Mouse (Mus musculus) spleen, embryonic (tissue): ENCODE measurements around the gene Ppm1k.
"Not testable (repeated sequence)": the region's sequence is repeated elsewhere in the genome, so short reads cannot be mapped to it uniquely, and the experiment has no call there.

Experiments used
- CTCF ChIA-PET: fragments of 350-600 bp; sonication (Branson Sonifier 250); formaldehyde crosslinking; loops from one replicate; lab custom pipeline; 2022; lab: Charles Lee

Gene Ppm1k

DNA sequence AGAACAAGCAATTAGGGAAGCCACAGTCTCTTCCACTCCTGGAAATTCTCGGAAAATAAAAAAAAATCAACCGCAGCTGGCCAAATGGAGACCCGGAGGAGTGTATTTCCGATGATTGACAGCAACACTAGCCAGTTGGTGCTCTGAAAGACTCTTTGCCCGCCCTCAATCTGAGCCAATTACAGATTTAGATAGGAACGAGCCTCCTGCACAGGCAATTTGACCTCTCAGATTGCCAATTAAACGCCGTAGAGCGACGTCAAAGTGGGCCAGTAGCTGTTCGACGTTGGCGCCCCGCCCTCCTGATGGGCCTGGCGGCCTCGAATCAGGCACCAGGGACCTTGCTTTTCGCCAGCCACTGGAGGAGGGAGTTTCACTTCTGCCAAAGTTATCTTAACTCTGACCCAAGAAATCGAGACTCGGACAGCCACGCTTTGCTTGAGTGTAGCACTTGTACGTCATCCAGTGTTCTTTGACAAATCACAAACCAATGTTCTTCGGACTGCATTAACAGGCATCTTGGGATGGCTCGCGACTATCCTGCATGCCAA, at the start of gene Ppm1k:
Gene Ppm1k, minus strand, starts transcription at position 83 of the 551 bp plus-strand sequence.
- CTCF ChIA-PET = interaction anchor here (1.0 to 1.7 kb wide), 2 partner anchors 14 to 36 kb away, joined by 4 to 9 read pairs; no protein-coding TSS in a partner anchor

DNA sequence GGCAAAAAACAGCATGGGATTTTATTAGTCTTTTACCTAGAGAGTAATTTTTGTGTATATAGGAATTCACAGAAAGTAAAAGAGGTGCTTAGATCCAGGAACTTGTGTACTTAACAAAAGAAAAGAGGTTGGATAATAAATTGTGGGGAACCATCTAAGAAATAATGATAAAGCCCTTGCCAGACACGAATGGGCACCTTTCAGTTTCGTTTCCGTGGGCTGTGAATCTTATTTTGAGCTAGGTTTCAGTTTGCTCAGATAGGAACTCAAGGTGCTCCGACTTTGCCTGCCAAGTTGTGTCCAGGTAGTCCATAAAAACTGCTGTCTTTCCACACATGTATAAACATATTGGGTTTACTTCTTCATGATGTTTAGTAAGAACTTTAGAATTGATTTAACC, 47.1 kb upstream of the Ppm1k start:
- CTCF ChIA-PET = no interaction called here

DNA sequence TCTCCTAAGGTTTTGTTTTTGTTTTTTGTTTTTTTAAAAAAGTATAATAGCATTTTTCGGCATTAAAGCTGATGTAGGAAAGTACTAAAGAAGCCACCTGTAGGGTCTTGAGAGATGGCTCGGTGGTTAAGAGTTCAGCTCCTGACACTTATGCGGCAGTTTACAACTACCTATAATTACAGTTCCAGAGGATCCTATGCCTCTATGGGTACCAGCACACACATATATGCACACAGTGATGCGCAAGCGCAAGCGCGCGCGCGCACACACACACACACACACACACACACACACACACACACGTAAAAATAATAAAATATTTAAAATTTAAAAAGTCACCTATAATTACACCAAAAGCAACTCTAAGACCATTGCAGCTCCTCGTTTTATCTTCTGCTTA, 46.3 kb upstream of the Ppm1k start:
- CTCF ChIA-PET = interaction anchor here (0.6 kb wide), 1 partner anchor 31 kb away, joined by 3 read pairs; no protein-coding TSS in a partner anchor

DNA sequence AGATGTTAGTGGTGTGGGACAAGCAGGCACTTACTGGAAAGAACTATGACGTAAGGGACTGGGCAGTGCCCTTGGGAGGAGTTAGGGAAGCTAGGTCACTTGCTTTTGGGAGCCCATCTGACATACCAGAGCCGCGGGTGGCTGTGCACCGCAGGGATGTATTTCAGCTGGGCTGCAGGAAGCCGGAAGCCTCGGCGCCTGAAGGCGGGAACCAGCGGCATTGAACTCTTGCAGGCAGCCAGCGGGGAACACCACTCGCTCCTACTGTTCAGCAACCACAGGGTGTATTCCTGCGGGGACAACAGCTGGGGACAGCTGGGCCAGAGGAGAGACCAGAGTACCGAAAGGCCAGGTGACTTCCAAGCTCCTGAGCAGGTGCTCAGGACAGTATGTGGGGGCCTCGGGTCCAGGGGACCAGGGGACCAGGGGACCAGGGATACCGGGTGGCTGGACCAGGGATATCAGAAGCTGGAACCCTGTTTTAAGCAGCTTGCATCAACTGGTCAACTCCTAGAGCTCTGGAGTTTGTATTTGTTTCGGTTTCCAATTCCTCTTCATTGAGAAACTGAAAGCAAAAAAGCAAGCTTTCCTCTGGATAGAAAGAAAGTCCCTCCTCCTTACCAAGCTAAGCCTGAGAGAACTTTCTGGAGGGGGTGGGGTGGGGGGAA, 45.7 kb upstream of the Ppm1k start, which contains the start of gene Herc6:
Gene Herc6, plus strand, starts transcription at position 120 of the 668 bp plus-strand sequence.
- CTCF ChIA-PET = interaction anchor here (0.5 to 0.6 kb wide), 2 partner anchors 31 to 42 kb away, joined by 3 to 4 read pairs; no protein-coding TSS in a partner anchor

DNA sequence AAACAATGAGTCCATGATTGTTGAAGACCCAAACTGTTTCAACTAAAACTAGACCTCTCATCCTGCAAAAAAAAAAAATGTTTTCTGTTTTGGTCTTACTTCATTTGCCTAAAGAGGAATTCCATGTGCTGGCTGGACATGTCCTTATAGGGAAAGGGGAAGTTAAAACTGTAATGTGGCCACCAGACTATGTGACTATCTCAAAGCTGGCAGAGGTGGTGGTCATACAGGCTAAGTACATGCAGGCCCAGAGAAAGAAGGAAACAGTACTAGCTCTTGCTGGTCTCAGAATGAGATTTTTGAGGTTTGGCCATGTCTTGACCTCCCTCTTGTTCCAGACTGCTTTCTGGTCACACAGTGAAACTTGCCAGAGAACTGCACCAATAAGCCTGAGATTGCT, 36.3 kb upstream of the Ppm1k start:
- CTCF ChIA-PET = interaction anchor here (1.1 kb wide), 1 partner anchor 37 kb away, joined by 4 read pairs; the partner anchor contains the start of gene Ppm1k

DNA sequence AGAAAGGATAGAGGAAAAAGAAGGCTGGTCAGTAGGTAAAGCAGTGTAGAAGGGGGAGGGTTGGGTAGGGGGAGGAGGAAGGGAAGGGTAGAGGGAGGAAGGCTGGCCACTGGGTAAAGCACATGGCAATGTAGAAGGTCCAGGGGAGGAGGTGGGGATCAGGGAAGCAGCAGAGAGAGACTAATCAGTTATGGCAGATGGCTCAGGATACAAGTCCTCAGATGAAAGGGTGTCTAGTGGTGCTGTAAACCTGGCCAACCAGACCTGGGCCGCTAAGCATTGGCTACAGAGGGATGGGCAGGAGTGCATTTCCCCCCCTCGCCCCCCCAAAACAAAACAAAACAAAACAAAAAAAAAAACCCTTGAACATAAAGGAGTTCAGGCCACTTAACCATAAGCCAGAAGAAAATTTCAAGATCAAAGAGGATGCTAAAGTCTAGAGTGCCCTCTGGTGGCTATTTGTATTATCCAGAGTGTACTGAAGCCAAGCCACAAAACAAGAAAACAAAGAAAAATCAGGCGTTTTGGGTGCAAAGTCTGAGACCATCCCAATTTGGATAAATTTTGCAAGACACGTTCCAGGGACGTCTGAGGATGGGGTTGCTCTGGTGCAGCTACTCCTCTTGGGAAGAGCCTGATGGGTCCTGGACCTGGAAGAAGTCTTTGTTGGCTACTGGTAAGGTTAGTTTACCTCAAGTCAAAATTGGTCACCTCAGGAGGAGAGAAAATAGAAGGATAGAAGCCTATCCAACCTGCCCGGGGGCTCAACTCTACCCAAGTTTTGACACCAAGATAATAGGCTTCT, 35.1 kb upstream of the Ppm1k start:
- CTCF ChIA-PET = interaction anchor here (0.7 to 1.1 kb wide), 2 partner anchors 36 to 864 kb away, joined by 4 to 6 read pairs; partner anchors contain the start of gene Ppm1k

DNA sequence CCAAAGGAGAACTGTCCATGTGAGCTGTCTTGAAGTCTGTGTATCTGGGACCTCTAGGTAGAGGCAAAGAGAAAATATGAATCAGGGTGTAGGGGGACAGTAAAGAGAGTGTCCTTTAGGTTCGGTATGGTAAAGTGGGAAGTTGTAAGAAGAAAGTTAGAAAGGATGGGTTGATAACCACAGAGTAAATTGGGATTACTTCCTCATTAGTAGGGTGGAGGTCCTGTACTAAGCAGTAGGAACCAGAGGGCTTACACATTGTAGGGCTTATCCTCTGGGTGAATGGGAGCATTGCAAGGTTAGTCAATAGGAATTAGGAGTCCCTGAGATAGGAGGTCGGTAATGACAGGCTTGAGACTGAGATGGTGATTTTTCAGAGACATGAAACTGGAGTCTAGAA, 32.4 kb upstream of the Ppm1k start:
- CTCF ChIA-PET = no interaction called here

DNA sequence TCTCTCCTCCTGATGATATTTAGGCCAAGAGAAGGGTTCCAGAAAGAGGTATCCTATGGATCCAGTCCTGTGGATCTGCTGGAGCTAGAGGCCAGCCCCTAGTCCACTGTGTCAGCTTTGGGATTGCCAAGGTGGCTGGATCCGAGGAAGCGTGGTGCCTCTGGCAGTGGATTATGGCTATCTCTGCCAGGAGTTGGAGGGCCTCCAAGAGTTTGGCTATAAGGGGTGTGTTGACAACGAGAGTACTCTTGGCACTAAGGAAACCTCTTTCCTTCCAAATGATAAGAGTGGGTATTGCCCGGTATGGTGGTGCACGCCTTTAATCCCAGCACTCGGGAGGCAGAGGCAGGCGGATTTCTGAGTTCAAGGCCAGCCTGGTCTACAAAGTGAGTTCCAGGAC, 30.2 kb upstream of the Ppm1k start:
- CTCF ChIA-PET = no interaction called here

DNA sequence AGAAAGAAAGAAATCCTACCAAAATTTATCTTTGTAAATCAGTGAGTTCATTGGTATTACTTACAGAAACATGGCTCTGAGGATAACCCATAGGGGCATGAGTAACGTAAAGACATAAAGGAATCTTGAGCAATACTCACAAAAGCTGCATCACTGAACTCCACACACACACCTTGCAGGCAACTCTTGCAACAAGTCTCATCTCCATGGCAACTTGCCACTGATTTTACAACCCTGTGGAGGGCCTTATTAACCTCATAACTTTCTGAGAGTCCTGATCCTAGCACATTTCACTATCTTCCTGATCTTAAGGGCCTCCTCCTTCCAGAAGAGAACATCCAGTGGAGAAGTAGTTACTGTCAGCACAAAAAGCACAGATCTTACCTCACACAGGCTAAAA, 28.2 kb upstream of the Ppm1k start:
- CTCF ChIA-PET = no interaction called here

DNA sequence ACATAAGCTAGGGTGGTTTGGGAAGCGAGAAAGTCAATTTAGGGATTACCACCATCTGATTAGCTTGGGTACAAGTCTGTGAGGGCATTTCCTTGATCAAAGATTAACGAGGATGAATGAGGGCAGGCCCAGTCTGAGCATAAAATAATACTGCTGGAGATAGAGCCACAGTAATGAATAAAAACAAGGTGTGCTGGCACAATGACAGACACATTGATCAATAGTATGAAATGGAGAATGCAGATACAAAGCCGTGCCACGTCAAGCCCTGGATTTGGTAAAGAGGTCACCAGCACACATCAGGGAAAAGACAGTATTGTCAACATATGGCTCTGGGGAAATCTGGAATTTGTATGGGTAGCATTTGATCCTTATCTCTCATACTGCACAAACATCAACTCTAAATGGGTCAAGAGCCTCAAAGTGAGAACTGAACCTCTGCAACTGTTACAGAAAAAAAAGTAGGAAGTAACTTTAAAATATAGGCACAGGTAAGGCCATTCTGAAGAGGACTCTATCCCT, 22.6 kb upstream of the Ppm1k start:
- CTCF ChIA-PET = no interaction called here

DNA sequence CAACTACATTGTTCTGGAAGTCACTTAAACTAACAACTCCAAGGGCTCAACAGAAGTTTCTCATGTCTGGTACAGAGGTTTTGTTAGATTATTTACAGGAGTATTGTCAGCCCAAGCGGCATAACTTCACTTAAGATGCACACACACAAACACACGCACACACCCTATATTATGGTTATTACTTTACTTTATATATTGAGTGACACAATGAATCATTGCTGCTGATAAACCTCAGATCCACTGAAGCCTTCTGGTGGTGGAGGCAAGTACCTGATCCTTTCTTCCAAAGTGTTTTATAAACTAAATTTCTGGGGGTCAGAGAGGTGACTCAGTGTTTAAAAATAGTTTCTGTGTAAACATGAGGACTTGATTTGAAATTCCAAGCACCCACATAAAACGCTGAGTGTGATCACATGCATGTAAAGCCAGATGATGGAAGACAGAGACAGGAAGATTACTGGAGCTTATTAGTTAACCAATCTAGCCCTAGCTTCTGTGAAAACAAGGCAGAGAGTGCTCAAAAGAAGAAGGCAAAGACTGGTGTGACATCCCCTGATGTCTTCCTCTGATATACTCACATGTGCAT, 16.0 kb upstream of the Ppm1k start:
- CTCF ChIA-PET = no interaction called here

DNA sequence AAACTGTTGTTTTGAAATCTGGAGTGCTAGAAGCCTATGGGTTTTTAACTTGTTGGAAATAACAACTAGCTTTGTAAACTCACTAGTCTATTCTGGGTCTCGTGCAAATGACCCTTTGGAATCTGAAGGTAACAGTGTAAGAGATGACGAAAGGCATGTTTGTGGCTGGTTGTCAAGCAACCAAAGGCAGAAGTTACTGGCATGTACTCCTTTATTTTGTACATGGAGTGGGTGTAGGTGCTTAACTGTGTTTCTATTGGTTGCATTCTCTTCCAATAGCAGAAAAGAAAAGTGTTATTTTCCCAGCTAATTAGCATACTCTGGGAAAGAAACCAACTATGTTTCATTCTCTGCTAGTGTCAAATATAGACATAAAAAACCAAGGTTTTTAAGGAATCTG, 9.6 kb upstream of the Ppm1k start:
- CTCF ChIA-PET = no interaction called here

DNA sequence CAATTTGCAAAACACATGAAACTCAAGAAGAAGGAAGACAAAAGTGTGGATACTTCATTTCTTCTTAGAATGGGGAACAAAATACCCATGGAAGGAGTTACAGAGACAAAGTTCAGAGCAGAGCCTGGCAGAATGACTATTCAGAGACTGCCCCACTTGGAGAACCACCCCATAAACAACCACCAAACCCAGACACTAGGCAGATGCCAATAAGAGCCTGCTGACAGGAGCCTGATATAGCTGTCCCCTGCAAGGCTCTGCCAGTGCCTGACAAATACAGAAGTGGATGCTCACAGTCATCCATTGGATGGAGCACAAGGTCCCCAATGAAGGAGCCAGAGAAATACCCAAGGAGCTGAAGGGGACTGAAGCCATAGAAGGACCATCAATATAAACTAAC, 8.3 kb upstream of the Ppm1k start:
- CTCF ChIA-PET = not testable (repeated sequence)

DNA sequence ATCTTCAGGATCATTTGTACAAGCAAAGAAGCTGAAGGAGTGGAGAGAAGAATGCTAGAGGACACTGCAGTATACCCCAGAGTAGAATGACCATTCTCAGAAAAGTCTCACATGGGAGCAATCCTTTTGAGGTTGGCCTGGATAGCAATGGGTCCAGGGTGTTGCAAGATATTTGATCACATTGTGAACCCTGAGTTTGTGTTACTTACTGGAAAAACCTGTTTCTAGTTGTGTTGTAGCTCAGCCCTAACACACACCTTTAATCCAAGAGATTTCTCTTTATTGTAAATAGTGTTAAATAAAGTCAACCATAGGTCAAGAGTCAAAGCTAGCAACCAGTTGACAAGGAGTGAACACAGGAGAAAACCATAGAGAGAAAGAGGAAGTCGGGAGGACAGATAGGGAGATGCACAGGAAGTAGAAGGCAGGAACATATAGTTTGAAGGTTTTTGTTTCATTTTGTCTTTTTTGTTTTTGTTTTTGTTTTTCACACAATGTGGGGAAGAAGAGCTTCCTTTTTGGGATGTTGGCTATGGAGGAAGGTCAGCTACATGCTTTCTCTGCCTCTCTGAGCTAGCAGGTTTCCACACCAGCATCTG, 6.6 kb upstream of the Ppm1k start:
- CTCF ChIA-PET = no interaction called here

DNA sequence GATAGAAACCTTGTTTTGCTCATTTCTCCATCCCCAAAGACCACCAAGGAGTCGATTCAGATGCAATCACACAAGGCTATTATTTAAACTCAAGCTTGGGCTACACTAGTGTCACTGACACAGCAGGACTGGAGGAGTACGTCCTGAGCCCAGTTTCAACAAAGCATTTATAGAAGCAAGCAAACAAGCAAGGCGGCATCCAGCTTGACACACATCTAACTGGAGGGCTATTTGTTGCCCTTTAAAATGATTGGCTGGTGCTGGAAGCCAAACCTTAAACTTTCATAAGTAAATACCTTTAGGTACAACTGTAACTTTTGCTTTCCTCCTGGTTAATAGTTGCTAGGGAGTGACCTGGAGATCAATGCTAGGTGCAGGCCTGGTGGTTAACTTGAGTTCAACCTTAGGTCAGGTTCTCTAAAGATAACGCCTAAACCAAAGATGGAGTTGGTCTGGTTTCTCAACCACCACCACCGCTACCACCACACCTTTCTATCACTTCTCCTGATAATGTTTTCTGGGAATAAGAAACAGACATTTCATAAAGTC, 5.8 kb upstream of the Ppm1k start:
- CTCF ChIA-PET = no interaction called here

DNA sequence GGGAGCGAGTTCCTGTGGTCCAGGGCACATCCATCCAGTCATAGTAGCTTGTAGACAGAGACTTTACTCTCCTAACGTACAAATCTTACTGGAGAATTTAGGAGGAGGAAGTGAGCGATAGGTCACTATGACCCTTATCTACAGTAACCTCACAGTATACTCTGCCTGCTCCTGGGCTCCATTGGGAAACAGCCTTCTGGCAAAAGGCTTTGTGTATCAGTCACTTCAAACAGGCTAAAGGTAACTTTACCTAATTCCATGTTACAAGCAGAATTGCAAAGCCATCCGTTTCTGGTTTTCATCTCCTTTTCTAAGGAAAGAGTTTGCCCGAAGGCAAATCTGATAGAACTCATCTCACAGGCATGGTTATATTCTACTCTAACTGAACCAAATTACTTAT, 2.6 kb upstream of the Ppm1k start:
- CTCF ChIA-PET = interaction anchor here (0.5 kb wide), 1 partner anchor 847 kb away, joined by 5 read pairs; no protein-coding TSS in a partner anchor

DNA sequence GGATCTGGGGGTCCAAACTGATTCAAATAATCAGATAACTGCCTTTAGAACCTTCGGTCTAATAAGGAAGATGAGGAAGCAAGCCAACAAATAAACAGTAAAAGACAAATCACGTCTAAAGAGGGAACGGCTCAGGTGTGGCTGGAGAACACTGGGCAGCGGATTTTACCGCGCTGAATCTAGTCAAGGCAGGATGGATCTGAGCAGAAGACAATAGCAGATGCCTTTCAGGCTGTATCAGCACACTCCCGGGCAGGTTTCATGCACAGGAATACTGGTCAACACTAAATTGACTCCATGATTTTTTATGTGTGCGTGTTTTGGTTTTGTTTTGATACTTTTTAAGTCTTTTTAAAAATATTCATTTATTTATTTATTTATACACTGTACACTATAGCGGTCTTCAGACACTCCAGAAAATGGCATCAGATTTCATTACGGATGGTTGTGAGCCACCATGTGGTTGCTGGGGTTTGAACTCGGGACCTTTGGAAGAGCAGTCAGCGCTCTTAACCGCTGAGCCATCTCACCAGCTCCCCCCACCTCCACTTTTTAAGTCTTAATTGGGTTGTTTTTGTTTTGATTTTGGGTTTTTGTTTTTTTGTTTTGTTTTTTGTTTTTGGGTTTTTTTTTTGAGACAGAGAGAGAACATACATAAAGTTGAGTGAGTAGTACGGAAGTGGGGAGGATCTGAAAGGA, 852 bp upstream of the Ppm1k start:
- CTCF ChIA-PET = no interaction called here

DNA sequence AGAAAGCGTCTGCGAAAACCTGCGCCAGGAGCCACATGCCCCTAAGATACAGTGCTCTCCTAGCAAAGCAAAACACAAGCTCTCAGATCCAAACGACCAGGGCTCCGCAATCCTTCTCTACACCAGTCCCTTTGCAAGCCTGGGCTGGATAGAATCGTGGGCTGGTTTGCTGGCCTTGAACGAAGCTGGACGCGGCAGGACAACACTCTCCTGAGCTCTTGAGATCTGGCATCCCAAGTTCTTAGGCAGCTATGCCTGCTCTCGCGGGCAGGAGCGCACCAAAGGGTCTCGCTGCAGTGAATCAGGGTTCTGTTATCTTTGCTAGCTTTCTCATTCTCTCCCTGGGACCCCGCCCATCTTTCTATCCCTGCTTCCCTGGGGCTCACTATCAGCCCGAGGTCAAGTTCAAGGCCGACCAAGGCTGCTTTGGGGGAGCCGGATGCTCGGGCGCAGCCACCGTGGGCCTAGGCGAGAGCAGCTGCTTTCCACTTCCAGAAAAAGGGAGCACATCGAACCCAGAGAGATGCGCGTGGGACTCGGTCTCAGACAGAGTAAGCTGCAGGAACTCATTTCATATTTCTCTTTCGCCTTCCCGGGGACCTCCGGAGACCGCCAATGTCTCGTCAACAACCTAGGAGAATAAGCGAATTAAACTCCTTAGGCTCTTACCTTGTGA, 519 bp downstream of the Ppm1k start:
- CTCF ChIA-PET = interaction anchor here (0.5 to 1.7 kb wide), 5 partner anchors 11 to 736 kb away, joined by 3 to 9 read pairs (median 4); no protein-coding TSS in a partner anchor

DNA sequence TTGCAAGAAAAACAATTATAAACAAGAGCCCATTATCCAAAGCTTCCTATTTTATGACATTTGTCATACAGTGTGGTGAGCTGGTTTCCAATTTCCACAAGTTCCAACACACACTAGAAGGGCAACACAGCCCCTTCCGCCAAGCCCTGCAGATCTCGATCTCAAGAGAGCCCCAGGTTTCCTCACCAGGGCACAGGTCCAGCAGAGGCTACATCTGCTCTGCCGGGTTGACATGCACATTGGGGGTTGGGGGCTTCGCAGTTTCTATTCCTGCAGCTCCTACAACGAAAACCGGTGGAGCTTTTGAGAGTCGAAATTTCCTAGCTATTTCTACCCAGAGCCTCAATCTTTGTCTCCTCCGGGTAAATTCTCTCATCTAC, 1.0 kb downstream of the Ppm1k start:
- CTCF ChIA-PET = interaction anchor here (0.5 to 1.7 kb wide), 5 partner anchors 11 to 735 kb away, joined by 3 to 9 read pairs (median 4); no protein-coding TSS in a partner anchor

DNA sequence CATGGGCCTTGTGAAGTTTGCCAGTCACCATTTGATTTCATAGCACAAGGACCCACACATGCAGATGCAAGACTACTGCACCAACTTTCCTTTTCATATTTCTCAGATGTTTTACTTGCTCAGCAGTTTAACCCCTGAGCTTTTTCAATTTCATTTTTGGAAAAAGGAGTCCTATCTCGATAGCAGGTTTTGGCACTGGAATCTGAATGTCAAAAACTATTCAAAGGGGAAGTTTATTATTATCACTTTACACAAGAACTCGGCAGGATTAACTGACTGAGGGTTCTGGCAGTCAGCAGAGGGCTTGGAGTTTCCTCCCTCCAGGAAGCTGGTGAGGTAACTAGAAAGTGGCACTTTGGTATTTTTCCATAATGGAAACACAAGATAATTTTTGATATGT, 1.9 kb downstream of the Ppm1k start:
- CTCF ChIA-PET = no interaction called here
